Mouse (Mus musculus): ENCODE data around the gene Lcn4. TPM values are rescaled to one million over a fixed set of nuclear protein-coding genes. Genes with fewer than 3 reads are reported as not detected.
A peak's percentile ranks its signal among the peaks of the same experiment; 100 is the strongest.

The Lcn4 gene
- total and polyA plus RNA-seq, 3 experiments, result not detected

GRCm38 (mm10) chr2:26661768-26662508 lies 9.1 kb downstream of the Lcn4 start:
- Histone ChIP-seq H3K9ac (ENCODE audit: low read depth, low read length) (no peak overlapping the region), H3K79me2 (replicated peaks; ENCODE audit: control insufficient read depth, insufficient read depth, low read length) (no peaks in the 10 kb centered on the region), H3K36me3 (ENCODE audit: control insufficient read depth, insufficient read depth, low read length) (no peaks in the 10 kb centered on the region), H3K4me3 (no peak overlapping the region), H3K27ac (no peak overlapping the region), H3K27me3 (ENCODE audit: control insufficient read depth, insufficient read depth, low read length) (0 out of 2 replicates have a peak, but pooled peaks cover 1% of the 10 kb centered on the region), H3K4me1 (ENCODE audit: control insufficient read depth, insufficient read depth, low read length) (no peaks in the 10 kb centered on the region)
- no peak for DNase-seq
- WGBS, result 41% methylated on average over 29 of the region's 29 CpGs
- TF ChIP-seq CTCF (IDR thresholded peaks at IDR 0.05) (no peak), EP300 (IDR thresholded peaks at IDR 0.05; ENCODE audit: insufficient read depth, low read depth, low read length) (no peak), POLR2A (IDR thresholded peaks at IDR 0.05; ENCODE audit: insufficient read depth, low read depth, low read length) (no peak)
- intact Hi-C loops (cut with DNase I), result no loop called here

- H3K27me3 ChIP-seq (ENCODE audit: control insufficient read depth, insufficient read depth, low read length), result 0 out of 2 replicates have a peak, but pooled peaks cover 1% of the 10 kb centered on the region
- H3K4me3 ChIP-seq, result no peak overlapping the region
- H3K27ac ChIP-seq, result no peak overlapping the region
- no peaks in the 10 kb centered on the region for H3K36me3 ChIP-seq (ENCODE audit: control insufficient read depth, insufficient read depth, low read length)
- TF ChIP-seq POLR2A (IDR thresholded peaks at IDR 0.05; ENCODE audit: insufficient read depth, low read depth, low read length) (no peak), CTCF (IDR thresholded peaks at IDR 0.05) (no peak), EP300 (IDR thresholded peaks at IDR 0.05; ENCODE audit: insufficient read depth, low read depth, low read length) (no peak)
- no peaks in the 10 kb centered on the region for H3K4me1 ChIP-seq (ENCODE audit: control insufficient read depth, insufficient read depth, low read length)
- intact Hi-C loops (cut with DNase I), result no loop called here
- no peak overlapping the region for H3K9ac ChIP-seq (ENCODE audit: low read depth, low read length)
- no peak for DNase-seq
- WGBS, result 3% methylated on average over 17 of the region's 20 CpGs
- no peaks in the 10 kb centered on the region for H3K79me2 ChIP-seq (replicated peaks; ENCODE audit: control insufficient read depth, insufficient read depth, low read length)
Measured at GRCm38 (mm10) chr2:26661143-26661752, 9.8 kb downstream of the Lcn4 start.

- 88% methylated on average over 2 of the region's 2 CpGs for WGBS
- Histone ChIP-seq H3K36me3 (ENCODE audit: control insufficient read depth, insufficient read depth, low read length) (no peaks in the 10 kb centered on the region), H3K79me2 (replicated peaks; ENCODE audit: control insufficient read depth, insufficient read depth, low read length) (no peaks in the 10 kb centered on the region), H3K27me3 (ENCODE audit: control insufficient read depth, insufficient read depth, low read length) (0 out of 2 replicates have a peak, but pooled peaks cover 1% of the 10 kb centered on the region), H3K4me1 (ENCODE audit: control insufficient read depth, insufficient read depth, low read length) (no peaks in the 10 kb centered on the region), H3K4me3 (no peak overlapping the region), H3K9ac (ENCODE audit: low read depth, low read length) (no peak overlapping the region), H3K27ac (no peak overlapping the region)
- intact Hi-C loops (cut with DNase I), result no loop called here
- DNase-seq, result no peak
- TF ChIP-seq CTCF (IDR thresholded peaks at IDR 0.05), result no peak
- TF ChIP-seq EP300 (IDR thresholded peaks at IDR 0.05; ENCODE audit: insufficient read depth, low read depth, low read length), result no peak
- no peak for TF ChIP-seq POLR2A (IDR thresholded peaks at IDR 0.05; ENCODE audit: insufficient read depth, low read depth, low read length)
Measured at GRCm38 (mm10) chr2:26657426-26657825, 13.7 kb downstream of the Lcn4 start.

- 59% methylated on average over 1 of the region's 1 CpGs for WGBS
Measured at GRCm38 (mm10) chr2:26654687-26655086, 16.4 kb downstream of the Lcn4 start.

GRCm38 (mm10) chr2:26646643-26647293 lies 24.3 kb downstream of the Lcn4 start:
- Histone ChIP-seq H3K36me3 (ENCODE audit: control insufficient read depth, insufficient read depth, low read length) (no peaks in the 10 kb centered on the region), H3K4me3 (no peak overlapping the region), H3K79me2 (replicated peaks; ENCODE audit: control insufficient read depth, insufficient read depth, low read length) (no peaks in the 10 kb centered on the region), H3K27me3 (ENCODE audit: control insufficient read depth, insufficient read depth, low read length) (no peaks in the 10 kb centered on the region), H3K27ac (no peak overlapping the region), H3K9ac (ENCODE audit: low read depth, low read length) (no peak overlapping the region), H3K4me1 (ENCODE audit: control insufficient read depth, insufficient read depth, low read length) (peaks cover 3% of the 10 kb centered on the region; the same call in 1 of the 2 replicates)
- intact Hi-C loops (cut with DNase I), result loop anchor here (5.0 to 10.0 kb wide), 3 partner anchors 258 to 591 kb away; partner anchors contain the start of gene Surf6
- TF ChIP-seq POLR2A (IDR thresholded peaks at IDR 0.05; ENCODE audit: insufficient read depth, low read depth, low read length), result no peak; the same call in 1 of the 2 replicates
- TF ChIP-seq CTCF (IDR thresholded peaks at IDR 0.05), result peak; percentile 84
- peak; percentile 99 for TF ChIP-seq EP300 (IDR thresholded peaks at IDR 0.05; ENCODE audit: insufficient read depth, low read depth, low read length)
- 13% methylated on average over 3 of the region's 3 CpGs for WGBS
- peak; percentile 71 to 74 for DNase-seq

More at GRCm38 (mm10) chr2:26654687-26655086, 16.4 kb downstream of the Lcn4 start:
- intact Hi-C loops (cut with DNase I), result no loop called here
- Histone ChIP-seq H3K27ac (no peak overlapping the region), H3K4me1 (ENCODE audit: control insufficient read depth, insufficient read depth, low read length) (no peaks in the 10 kb centered on the region), H3K36me3 (ENCODE audit: control insufficient read depth, insufficient read depth, low read length) (no peaks in the 10 kb centered on the region), H3K27me3 (ENCODE audit: control insufficient read depth, insufficient read depth, low read length) (no peaks in the 10 kb centered on the region), H3K79me2 (replicated peaks; ENCODE audit: control insufficient read depth, insufficient read depth, low read length) (no peaks in the 10 kb centered on the region), H3K9ac (ENCODE audit: low read depth, low read length) (no peak overlapping the region), H3K4me3 (no peak overlapping the region)
- no peak for TF ChIP-seq CTCF (IDR thresholded peaks at IDR 0.05)
- no peak for TF ChIP-seq POLR2A (IDR thresholded peaks at IDR 0.05; ENCODE audit: insufficient read depth, low read depth, low read length)
- no peak for TF ChIP-seq EP300 (IDR thresholded peaks at IDR 0.05; ENCODE audit: insufficient read depth, low read depth, low read length)
- no peak for DNase-seq

Data from heart, adult 2 months (tissue).